Mouse (Mus musculus) c-Kit-positive CD71-positive TER-119-positive erythroid progenitor cells, embryonic 14.5 days (primary cell): ENCODE data around the gene Fabp1.

Experiments
- DNase-seq: peaks from one replicate; pipeline ENCODE4 v3.0.0-alpha.2; 2013; ENCODE audit warnings: low spot score

The Fabp1 gene

GRCm38 (mm10) chr6:71211917-71212316 lies 12.3 kb downstream of the Fabp1 start:
- DNase-seq = no peak

GRCm38 (mm10) chr6:71212471-71212870 lies 12.8 kb downstream of the Fabp1 start:
- no peak for DNase-seq

GRCm38 (mm10) chr6:71221501-71221900 lies 21.9 kb downstream of the Fabp1 start:
- DNase-seq = no peak

- DNase-seq = no peak
These were observed 24.7 kb downstream of the Fabp1 start for GRCm38 (mm10) chr6:71224184-71224943.

GRCm38 (mm10) chr6:71226544-71226943 lies 26.9 kb downstream of the Fabp1 start:
- DNase-seq = no peak

- DNase-seq = no peak
These were observed 27.6 kb downstream of the Fabp1 start for GRCm38 (mm10) chr6:71227157-71227770.

- no peak for DNase-seq
These were observed 35.5 kb downstream of the Fabp1 start for GRCm38 (mm10) chr6:71235121-71235520.

GRCm38 (mm10) chr6:71235944-71236343 lies 36.3 kb downstream of the Fabp1 start:
- DNase-seq = no peak

GRCm38 (mm10) chr6:71236506-71236905 lies 36.9 kb downstream of the Fabp1 start:
- DNase-seq = no peak

- DNase-seq = no peak
These were observed 37.4 kb downstream of the Fabp1 start for GRCm38 (mm10) chr6:71237031-71237431.

- no peak for DNase-seq
These were observed 39.6 kb downstream of the Fabp1 start for GRCm38 (mm10) chr6:71239069-71239750.

GRCm38 (mm10) chr6:71240831-71241230 lies 41.2 kb downstream of the Fabp1 start:
- no peak for DNase-seq

GRCm38 (mm10) chr6:71242811-71243210 lies 43.2 kb downstream of the Fabp1 start:
- no peak for DNase-seq

- no peak for DNase-seq
These were observed 43.6 kb downstream of the Fabp1 start for GRCm38 (mm10) chr6:71243258-71243657.

GRCm38 (mm10) chr6:71248420-71248819 lies 48.8 kb downstream of the Fabp1 start:
- no peak for DNase-seq

GRCm38 (mm10) chr6:71249615-71250014 lies 50.0 kb downstream of the Fabp1 start:
- DNase-seq = no peak

- no peak for DNase-seq
These were observed 51.3 kb downstream of the Fabp1 start for GRCm38 (mm10) chr6:71250951-71251350.

- DNase-seq = no peak
These were observed 54.8 kb downstream of the Fabp1 start for GRCm38 (mm10) chr6:71254456-71254855.
